ENCODE assay signal across 26 mouse cellular contexts in the genomic region with DNA sequence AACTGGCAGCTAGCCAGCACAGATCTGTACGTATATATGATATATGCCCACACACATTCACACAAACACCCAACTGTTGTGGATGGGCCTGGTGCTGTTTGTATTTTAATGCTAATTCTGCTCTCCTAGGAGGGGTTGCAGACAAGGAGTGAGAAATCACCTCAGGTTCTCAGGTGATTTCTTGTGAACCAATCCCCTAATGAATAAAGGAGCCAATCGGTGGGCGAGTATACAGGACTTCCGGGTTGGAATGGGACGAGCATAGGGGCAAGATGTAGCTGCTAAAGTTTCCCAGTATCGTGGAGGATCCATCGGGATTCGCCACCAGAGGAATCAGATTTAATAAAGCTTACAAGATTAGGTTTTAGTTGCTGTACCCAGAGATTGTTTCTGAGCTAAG.
"Had no signal": no experiment of that assay in that cellular context is flagged by ENCODE, and none has a peak within 500 bp of the region (broad histone marks: within the 10 kb centered on the region; RNA-seq: fewer than 3 reads in every experiment).

No protein-coding gene starts in this region.

- H3K4me1 ChIP-seq: heart, embryonic 10.5 days; hindbrain, embryonic 10.5 days; intestine, embryonic 15.5 days; limb, embryonic 10.5 days; limb, embryonic 12.5 days; liver, embryonic 13.5 days had no signal

- H3K36me3 ChIP-seq: heart, embryonic 10.5 days; heart, embryonic 12.5 days; hindbrain, embryonic 10.5 days; hindbrain, embryonic 12.5 days; intestine, embryonic 15.5 days; limb, embryonic 10.5 days; limb, embryonic 12.5 days; liver, embryonic 13.5 days had no signal

- H3K4me3 ChIP-seq: gastrocnemius, adult 2 months; heart, embryonic 10.5 days; heart, embryonic 12.5 days; hindbrain, embryonic 10.5 days; hindbrain, embryonic 12.5 days; intestine, embryonic 15.5 days; layer of hippocampus, adult 2 months; left cerebral cortex, adult 2 months; limb, embryonic 10.5 days; limb, embryonic 12.5 days; liver, embryonic 13.5 days had no signal

- ATAC-seq: hindbrain, embryonic 16.5 days; inflammation-experienced regulatory T-cells, adult 6 months; intestine, embryonic 15.5 days; intestine, postnatal 0 days had no signal

- DNase-seq: gastrocnemius, adult 2 months; gastrocnemius, postnatal 10 days; gastrocnemius, postnatal 25 days; heart, adult 18-20 months; heart, postnatal 10 days; heart, postnatal 4 days; kidney, adult 18-20 months; kidney, adult 8-10 months; kidney, postnatal 10 days; kidney, postnatal 25 days; kidney, postnatal 4 days; liver; liver, embryonic 13.5 days had no signal

- H3K27ac ChIP-seq: gastrocnemius, adult 2 months; heart, embryonic 10.5 days; hindbrain, embryonic 10.5 days; hindbrain, embryonic 12.5 days; hindbrain, embryonic 14.5 days; intestine, embryonic 15.5 days; layer of hippocampus, adult 2 months; left cerebral cortex, adult 2 months; limb, embryonic 10.5 days; limb, embryonic 12.5 days; liver, embryonic 13.5 days had no signal

- H3K27me3 ChIP-seq: heart, embryonic 12.5 days; hindbrain, embryonic 12.5 days; intestine, embryonic 15.5 days; limb, embryonic 12.5 days; liver, embryonic 13.5 days had no signal
